Mouse (Mus musculus): Measurements from ENCODE around the gene Ptpro.

GRCm38 (mm10) chr6:137491659-137492058, 239.5 kb downstream of the Ptpro start:
- TF ChIP-seq POLR2A (IDR thresholded peaks at IDR 0.05; ENCODE audit: borderline replicate concordance, extremely low read depth, low read depth, low read length) (no peak), CTCF (IDR thresholded peaks at IDR 0.05; ENCODE audit: insufficient read depth, low read length) (no peak)
